Mouse (Mus musculus): ENCODE measurements at regions not wholly inside any gene's neighbourhood (a gene's known extent, or its start where the extent isn't known, plus 50 kb on each side); places are given as distances from the start of the nearest gene placed in this dataset.

- H3K4me1 ChIP-seq (ENCODE audit: control insufficient read depth, insufficient read depth, low read length) = no peaks in the 10 kb centered on the region
- H3K4me2 ChIP-seq (ENCODE audit: low read length) = no peak overlapping the region
- no peaks in the 10 kb centered on the region for H3K36me3 ChIP-seq (ENCODE audit: control insufficient read depth, insufficient read depth, low read length)
- no peak overlapping the region for H3K9ac ChIP-seq (ENCODE audit: low read depth, low read length)
- H3K27me3 ChIP-seq (ENCODE audit: control insufficient read depth, insufficient read depth, low read depth, low read length) = no peaks in the 10 kb centered on the region
- no peaks in the 10 kb centered on the region for H3K9me3 ChIP-seq (replicated peaks; ENCODE audit: control insufficient read depth, low read length, poor library complexity, severe bottlenecking)
- H3K4me3 ChIP-seq (ENCODE audit: low read depth, low read length) = no peak overlapping the region
- WGBS = 89% methylated on average over 3 of the region's 3 CpGs
- H3K27ac ChIP-seq (ENCODE audit: low read length) = no peak overlapping the region
- ATAC-seq = no peak
These were observed 287.7 kb downstream of the Lmx1a start for GRCm38 (mm10) chr1:167976708-167977107.

- Histone ChIP-seq H3K4me1 (ENCODE audit: control insufficient read depth, insufficient read depth, low read length) (no peaks in the 10 kb centered on the region), H3K9me3 (replicated peaks; ENCODE audit: control insufficient read depth, low read length, poor library complexity, severe bottlenecking) (no peaks in the 10 kb centered on the region), H3K4me3 (ENCODE audit: low read depth, low read length) (no peak overlapping the region), H3K36me3 (ENCODE audit: control insufficient read depth, insufficient read depth, low read length) (no peaks in the 10 kb centered on the region), H3K4me2 (ENCODE audit: low read length) (no peak overlapping the region), H3K9ac (ENCODE audit: low read depth, low read length) (no peak overlapping the region), H3K27me3 (ENCODE audit: control insufficient read depth, insufficient read depth, low read depth, low read length) (no peaks in the 10 kb centered on the region), H3K27ac (ENCODE audit: low read length) (no peak overlapping the region)
- no peak for ATAC-seq
- 88% methylated on average over 3 of the region's 3 CpGs for WGBS
These were observed 290.1 kb downstream of the Lmx1a start for GRCm38 (mm10) chr1:167979187-167979586.

- no peak overlapping the region for H3K9ac ChIP-seq (ENCODE audit: low read depth, low read length)
- no peaks in the 10 kb centered on the region for H3K36me3 ChIP-seq (ENCODE audit: control insufficient read depth, insufficient read depth, low read length)
- no peaks in the 10 kb centered on the region for H3K4me1 ChIP-seq (ENCODE audit: control insufficient read depth, insufficient read depth, low read length)
- WGBS = 93% methylated on average over 5 of the region's 5 CpGs
- H3K4me3 ChIP-seq (ENCODE audit: low read depth, low read length) = no peak overlapping the region
- no peak overlapping the region for H3K4me2 ChIP-seq (ENCODE audit: low read length)
- no peaks in the 10 kb centered on the region for H3K9me3 ChIP-seq (replicated peaks; ENCODE audit: control insufficient read depth, low read length, poor library complexity, severe bottlenecking)
- no peak overlapping the region for H3K27ac ChIP-seq (ENCODE audit: low read length)
- ATAC-seq = no peak
- no peaks in the 10 kb centered on the region for H3K27me3 ChIP-seq (ENCODE audit: control insufficient read depth, insufficient read depth, low read depth, low read length)
These were observed 290.6 kb downstream of the Lmx1a start for GRCm38 (mm10) chr1:167979588-167979987.

GRCm38 (mm10) chr1:167981292-167981691 is 292.3 kb downstream of the Lmx1a start:
- Histone ChIP-seq H3K36me3 (ENCODE audit: control insufficient read depth, insufficient read depth, low read length) (no peaks in the 10 kb centered on the region), H3K9me3 (replicated peaks; ENCODE audit: control insufficient read depth, low read length, poor library complexity, severe bottlenecking) (no peaks in the 10 kb centered on the region), H3K27me3 (ENCODE audit: control insufficient read depth, insufficient read depth, low read depth, low read length) (no peaks in the 10 kb centered on the region), H3K27ac (ENCODE audit: low read length) (no peak overlapping the region), H3K4me2 (ENCODE audit: low read length) (no peak overlapping the region), H3K4me3 (ENCODE audit: low read depth, low read length) (no peak overlapping the region), H3K4me1 (ENCODE audit: control insufficient read depth, insufficient read depth, low read length) (no peaks in the 10 kb centered on the region), H3K9ac (ENCODE audit: low read depth, low read length) (no peak overlapping the region)
- no peak for ATAC-seq
- 88% methylated on average over 2 of the region's 2 CpGs for WGBS

GRCm38 (mm10) chr1:168007456-168007855 is 318.4 kb downstream of the Lmx1a start:
- no peaks in the 10 kb centered on the region for H3K9me3 ChIP-seq (replicated peaks; ENCODE audit: control insufficient read depth, low read length, poor library complexity, severe bottlenecking)
- no peaks in the 10 kb centered on the region for H3K27me3 ChIP-seq (ENCODE audit: control insufficient read depth, insufficient read depth, low read depth, low read length)
- no peak overlapping the region for H3K4me2 ChIP-seq (ENCODE audit: low read length)
- no peak overlapping the region for H3K27ac ChIP-seq (ENCODE audit: low read length)
- no peak overlapping the region for H3K9ac ChIP-seq (ENCODE audit: low read depth, low read length)
- no peak for ATAC-seq
- H3K36me3 ChIP-seq (ENCODE audit: control insufficient read depth, insufficient read depth, low read length) = no peaks in the 10 kb centered on the region
- 74% methylated on average over 3 of the region's 3 CpGs for WGBS
- H3K4me1 ChIP-seq (ENCODE audit: control insufficient read depth, insufficient read depth, low read length) = no peaks in the 10 kb centered on the region
- H3K4me3 ChIP-seq (ENCODE audit: low read depth, low read length) = no peak overlapping the region

GRCm38 (mm10) chr1:168008216-168008615 is 319.2 kb downstream of the Lmx1a start:
- H3K27ac ChIP-seq (ENCODE audit: low read length) = no peak overlapping the region
- ATAC-seq = no peak
- 88% methylated on average over 1 of the region's 1 CpGs for WGBS
- no peaks in the 10 kb centered on the region for H3K9me3 ChIP-seq (replicated peaks; ENCODE audit: control insufficient read depth, low read length, poor library complexity, severe bottlenecking)
- H3K4me1 ChIP-seq (ENCODE audit: control insufficient read depth, insufficient read depth, low read length) = no peaks in the 10 kb centered on the region
- H3K4me2 ChIP-seq (ENCODE audit: low read length) = no peak overlapping the region
- H3K27me3 ChIP-seq (ENCODE audit: control insufficient read depth, insufficient read depth, low read depth, low read length) = no peaks in the 10 kb centered on the region
- no peak overlapping the region for H3K9ac ChIP-seq (ENCODE audit: low read depth, low read length)
- no peak overlapping the region for H3K4me3 ChIP-seq (ENCODE audit: low read depth, low read length)
- no peaks in the 10 kb centered on the region for H3K36me3 ChIP-seq (ENCODE audit: control insufficient read depth, insufficient read depth, low read length)

GRCm38 (mm10) chr1:168010416-168010815 is 321.4 kb downstream of the Lmx1a start:
- H3K27ac ChIP-seq (ENCODE audit: low read length) = no peak overlapping the region
- ATAC-seq = no peak

GRCm38 (mm10) chr1:168012069-168012468 is 323.0 kb downstream of the Lmx1a start:
- 87% methylated on average over 4 of the region's 4 CpGs for WGBS

More at GRCm38 (mm10) chr1:168010416-168010815, 321.4 kb downstream of the Lmx1a start:
- H3K36me3 ChIP-seq (ENCODE audit: control insufficient read depth, insufficient read depth, low read length) = no peaks in the 10 kb centered on the region
- no peaks in the 10 kb centered on the region for H3K27me3 ChIP-seq (ENCODE audit: control insufficient read depth, insufficient read depth, low read depth, low read length)
- no peak overlapping the region for H3K4me2 ChIP-seq (ENCODE audit: low read length)
- H3K9ac ChIP-seq (ENCODE audit: low read depth, low read length) = no peak overlapping the region
- no peak overlapping the region for H3K4me3 ChIP-seq (ENCODE audit: low read depth, low read length)
- WGBS = 55% methylated on average over 5 of the region's 5 CpGs
- H3K4me1 ChIP-seq (ENCODE audit: control insufficient read depth, insufficient read depth, low read length) = no peaks in the 10 kb centered on the region
- H3K9me3 ChIP-seq (replicated peaks; ENCODE audit: control insufficient read depth, low read length, poor library complexity, severe bottlenecking) = no peaks in the 10 kb centered on the region

GRCm38 (mm10) chr1:168012611-168013010 is 323.6 kb downstream of the Lmx1a start:
- Histone ChIP-seq H3K27me3 (ENCODE audit: control insufficient read depth, insufficient read depth, low read depth, low read length) (no peaks in the 10 kb centered on the region), H3K36me3 (ENCODE audit: control insufficient read depth, insufficient read depth, low read length) (no peaks in the 10 kb centered on the region), H3K4me1 (ENCODE audit: control insufficient read depth, insufficient read depth, low read length) (no peaks in the 10 kb centered on the region), H3K4me3 (ENCODE audit: low read depth, low read length) (no peak overlapping the region), H3K4me2 (ENCODE audit: low read length) (no peak overlapping the region), H3K9me3 (replicated peaks; ENCODE audit: control insufficient read depth, low read length, poor library complexity, severe bottlenecking) (no peaks in the 10 kb centered on the region), H3K9ac (ENCODE audit: low read depth, low read length) (no peak overlapping the region), H3K27ac (ENCODE audit: low read length) (no peak overlapping the region)
- no peak for ATAC-seq
- WGBS = 88% methylated on average over 5 of the region's 5 CpGs

More at GRCm38 (mm10) chr1:168012069-168012468, 323.0 kb downstream of the Lmx1a start:
- H3K4me3 ChIP-seq (ENCODE audit: low read depth, low read length) = no peak overlapping the region
- no peak for ATAC-seq
- no peak overlapping the region for H3K27ac ChIP-seq (ENCODE audit: low read length)
- H3K4me1 ChIP-seq (ENCODE audit: control insufficient read depth, insufficient read depth, low read length) = no peaks in the 10 kb centered on the region
- no peaks in the 10 kb centered on the region for H3K27me3 ChIP-seq (ENCODE audit: control insufficient read depth, insufficient read depth, low read depth, low read length)
- no peak overlapping the region for H3K4me2 ChIP-seq (ENCODE audit: low read length)
- H3K36me3 ChIP-seq (ENCODE audit: control insufficient read depth, insufficient read depth, low read length) = no peaks in the 10 kb centered on the region
- H3K9me3 ChIP-seq (replicated peaks; ENCODE audit: control insufficient read depth, low read length, poor library complexity, severe bottlenecking) = no peaks in the 10 kb centered on the region
- H3K9ac ChIP-seq (ENCODE audit: low read depth, low read length) = no peak overlapping the region
